Mouse (Mus musculus) bone marrow, adult 2 months (tissue): ENCODE results near the gene Glp1r.

ENCODE experiments used
- CTCF ChIP-seq: fragments of 200-500 bp; IDR thresholded peaks from 2 replicates; pipeline ENCODE4 v1.5.1; 2011; ENCODE audit warnings: low read length, control low read depth; ENCODE audit not compliant: control insufficient read depth, insufficient read depth
- POLR2A ChIP-seq: fragments of 200-500 bp; IDR thresholded peaks from 2 replicates; pipeline ENCODE4 v1.6.1; 2011; ENCODE audit warnings: low read depth, mild to moderate bottlenecking, control low read depth, low read length, borderline replicate concordance; ENCODE audit not compliant: control insufficient read depth

GRCm38 (mm10) chr17:30858586-30859259, 42.9 kb upstream of the Glp1r start:
- TF ChIP-seq CTCF (no peak), POLR2A (no peak)
